Mouse (Mus musculus) heart, postnatal 0 days (tissue): ENCODE data around the gene Cep70.

ENCODE experiments used
- CTCF ChIP-seq: IDR thresholded peaks from 2 replicates; pipeline ENCODE4 v1.5.1; 2016; ENCODE audit warnings: antibody characterized with exemption, control low read depth, low read depth
- EP300 ChIP-seq: IDR thresholded peaks from 2 replicates; pipeline ENCODE4 v1.6.1; 2016; ENCODE audit warnings: antibody characterized with exemption, low read depth

GRCm38 (mm10) chr9:99248304-99248703 is 5.1 kb downstream of the Cep70 start:
- no peak for TF ChIP-seq EP300
- no peak for TF ChIP-seq CTCF
